Mouse (Mus musculus) Muller cell, postnatal 12 days (primary cell): ENCODE measurements at regions not wholly inside any gene's neighbourhood (a gene's known extent, or its start where the extent isn't known, plus 50 kb on each side); places are given as distances from the start of the nearest gene placed in this dataset.

Experiments used
- DNase-seq: peaks from one replicate; pipeline ENCODE4 v3.0.0-alpha.2; 2015; ENCODE audit errors: inconsistent ontology term

- DNase-seq, result no peak
Measured at GRCm38 (mm10) chr10:91464691-91465090, 283.6 kb upstream of the Tmpo start.

GRCm38 (mm10) chr10:91447974-91448703 lies 267.0 kb upstream of the Tmpo start:
- DNase-seq, result no peak

- no peak for DNase-seq
Measured at GRCm38 (mm10) chr10:91443321-91443720, 262.2 kb upstream of the Tmpo start.

- peak; percentile 91 for DNase-seq
Measured at GRCm38 (mm10) chr10:91440051-91440450, 258.9 kb upstream of the Tmpo start.

GRCm38 (mm10) chr10:91437917-91438316 lies 256.8 kb upstream of the Tmpo start:
- DNase-seq, result no peak

- no peak for DNase-seq
Measured at GRCm38 (mm10) chr10:91436091-91436569, 255.0 kb upstream of the Tmpo start.

- DNase-seq, result no peak
Measured at GRCm38 (mm10) chr10:91430281-91430680, 249.2 kb upstream of the Tmpo start.

GRCm38 (mm10) chr10:91426584-91426983 lies 245.5 kb upstream of the Tmpo start:
- no peak for DNase-seq

GRCm38 (mm10) chr10:91425625-91426385 lies 244.7 kb upstream of the Tmpo start:
- DNase-seq, result peak; percentile 54

- DNase-seq, result no peak
Measured at GRCm38 (mm10) chr10:91424786-91425185, 243.7 kb upstream of the Tmpo start.

GRCm38 (mm10) chr10:91387255-91387654 lies 206.1 kb upstream of the Tmpo start:
- no peak for DNase-seq

- DNase-seq, result peak; percentile 34
Measured at GRCm38 (mm10) chr10:91384372-91384771, 203.3 kb upstream of the Tmpo start.

GRCm38 (mm10) chr10:91376683-91377082 lies 195.6 kb upstream of the Tmpo start:
- DNase-seq, result no peak

- no peak for DNase-seq
Measured at GRCm38 (mm10) chr10:91367488-91367887, 186.4 kb upstream of the Tmpo start.

- DNase-seq, result no peak
Measured at GRCm38 (mm10) chr10:91362587-91362986, 181.5 kb upstream of the Tmpo start.

GRCm38 (mm10) chr10:91361621-91362020 lies 180.5 kb upstream of the Tmpo start:
- no peak for DNase-seq

- DNase-seq, result no peak
Measured at GRCm38 (mm10) chr10:91345465-91345864, 164.3 kb upstream of the Tmpo start.

- DNase-seq, result peak; percentile 7
Measured at GRCm38 (mm10) chr10:91342083-91342482, 161.0 kb upstream of the Tmpo start.

- no peak for DNase-seq
Measured at GRCm38 (mm10) chr10:91339361-91339760, 158.2 kb upstream of the Tmpo start.

- no peak for DNase-seq
Measured at GRCm38 (mm10) chr10:91326661-91327312, 145.7 kb upstream of the Tmpo start.

- no peak for DNase-seq
Measured at GRCm38 (mm10) chr10:91326144-91326655, 145.1 kb upstream of the Tmpo start.

- no peak for DNase-seq
Measured at GRCm38 (mm10) chr10:91321226-91321625, 140.1 kb upstream of the Tmpo start.
